Mouse (Mus musculus): Measurements from ENCODE around the gene Gm45261.

Gm45261 gene

DNA sequence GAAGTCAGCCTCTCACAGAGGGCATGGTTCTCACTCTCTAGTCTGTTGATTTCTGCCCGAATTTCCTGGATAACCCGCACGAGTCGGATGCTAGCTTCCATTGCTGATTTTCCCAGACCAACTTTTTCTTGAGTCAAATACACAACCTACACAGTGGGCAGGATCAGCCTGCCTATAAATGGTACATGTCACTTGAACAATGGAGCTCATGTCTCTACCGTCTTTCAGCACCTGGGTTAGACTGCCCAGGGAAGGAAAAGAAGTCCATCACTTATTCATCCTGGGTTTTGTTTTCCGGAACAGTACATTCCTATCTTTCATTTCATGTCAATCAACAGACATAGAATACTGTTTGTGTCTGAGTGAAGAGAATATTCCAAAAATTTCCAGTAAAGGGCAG is at the start of gene Gm45261:
Gene Gm45261, minus strand, starts transcription at position 101 of the 400 bp plus-strand sequence.
- no peak for DNase-seq (ENCODE audit: low spot score)

DNA sequence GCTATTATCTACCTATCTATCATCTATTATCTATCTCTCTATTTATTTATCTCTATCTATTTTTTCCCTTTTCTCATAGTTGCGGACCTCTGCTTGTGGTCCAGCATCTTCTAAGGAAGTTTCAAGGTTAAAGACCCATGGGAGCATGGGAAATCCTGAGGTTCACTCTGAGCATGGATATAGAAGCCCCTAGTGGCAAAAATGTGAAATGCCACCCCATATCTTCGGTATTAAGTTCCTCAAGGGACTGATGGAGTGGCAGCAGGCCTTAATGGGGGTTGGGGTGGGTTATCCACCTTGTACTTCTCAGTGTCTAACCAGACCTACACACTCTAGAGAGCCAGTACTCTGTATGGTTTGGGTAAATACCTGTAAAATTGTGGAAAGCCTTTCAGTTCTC is 43.5 kb upstream of the Gm45261 start:
- peak; percentile 38 for DNase-seq (ENCODE audit: low spot score)

DNA sequence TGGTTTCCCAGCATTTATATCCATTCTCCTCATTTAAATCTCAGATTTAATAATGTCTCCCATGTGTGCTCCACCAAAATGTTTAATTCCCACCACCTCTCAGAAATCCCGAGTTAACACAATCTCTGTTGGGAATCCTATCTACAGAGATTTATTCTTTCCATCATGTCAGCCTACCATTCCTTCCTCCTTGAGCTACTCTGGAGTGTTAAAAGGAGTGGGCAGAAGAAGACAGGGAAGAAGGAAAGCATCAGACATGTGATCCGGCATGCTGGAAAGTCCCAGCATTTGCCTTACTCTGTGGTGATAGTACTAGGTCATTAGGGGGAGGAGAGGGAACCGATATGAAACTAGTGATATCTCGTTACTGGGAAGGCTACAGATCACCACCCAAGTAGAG is 42.8 kb upstream of the Gm45261 start:
- DNase-seq (ENCODE audit: low spot score): no peak

DNA sequence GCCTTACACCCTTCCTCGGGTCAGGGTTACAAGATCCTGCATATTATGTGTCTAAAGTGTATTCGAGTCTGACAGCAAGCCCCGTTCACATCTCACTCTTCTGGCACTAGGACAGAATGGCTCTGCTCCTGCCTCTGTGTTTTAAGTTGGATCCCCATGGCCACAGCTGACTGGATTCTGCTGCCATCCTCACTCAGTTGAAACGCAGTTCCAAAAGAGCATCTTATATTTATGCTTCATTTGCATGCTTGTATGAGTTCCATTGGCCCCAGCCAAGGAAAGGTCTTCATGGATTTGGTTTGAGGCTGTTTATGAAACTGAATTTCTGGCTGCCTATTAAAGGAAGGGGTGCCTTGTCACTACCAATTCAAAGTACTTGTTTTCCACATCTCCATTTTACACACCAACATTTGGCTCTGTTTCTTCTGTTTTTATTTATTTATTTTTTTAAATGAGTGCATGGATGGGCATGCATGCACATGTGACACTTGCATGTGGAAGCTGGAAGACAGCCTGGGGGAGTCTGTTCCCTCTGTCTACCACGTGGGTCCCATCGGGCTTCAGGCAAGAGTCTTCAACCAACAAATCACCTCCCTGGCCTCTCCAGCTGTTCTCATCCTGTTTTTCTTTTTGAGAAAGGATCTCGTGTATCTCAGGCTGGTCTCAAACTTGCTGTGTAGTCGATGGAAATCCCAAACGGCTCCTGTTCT is 41.4 kb upstream of the Gm45261 start:
- DNase-seq (ENCODE audit: low spot score): no peak

DNA sequence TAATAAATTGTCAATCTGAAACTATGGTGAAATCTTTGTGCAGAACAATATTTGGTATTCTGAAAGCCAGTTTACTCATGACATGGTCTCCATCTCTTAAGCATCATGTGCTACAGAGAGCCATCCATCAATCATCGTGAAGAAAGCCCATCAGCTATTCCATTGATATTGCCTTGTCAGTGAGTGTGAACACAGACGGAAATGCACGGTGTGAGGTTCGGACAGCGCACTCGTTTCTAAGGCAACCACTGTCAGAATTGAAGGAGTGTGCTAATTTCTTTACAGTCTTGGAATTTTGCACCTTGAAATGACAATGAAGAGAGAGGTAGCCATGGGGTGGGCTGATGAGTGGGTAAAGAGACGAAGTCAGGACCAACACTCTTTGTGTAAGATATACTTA is 38.0 kb upstream of the Gm45261 start:
- no peak for DNase-seq (ENCODE audit: low spot score)

DNA sequence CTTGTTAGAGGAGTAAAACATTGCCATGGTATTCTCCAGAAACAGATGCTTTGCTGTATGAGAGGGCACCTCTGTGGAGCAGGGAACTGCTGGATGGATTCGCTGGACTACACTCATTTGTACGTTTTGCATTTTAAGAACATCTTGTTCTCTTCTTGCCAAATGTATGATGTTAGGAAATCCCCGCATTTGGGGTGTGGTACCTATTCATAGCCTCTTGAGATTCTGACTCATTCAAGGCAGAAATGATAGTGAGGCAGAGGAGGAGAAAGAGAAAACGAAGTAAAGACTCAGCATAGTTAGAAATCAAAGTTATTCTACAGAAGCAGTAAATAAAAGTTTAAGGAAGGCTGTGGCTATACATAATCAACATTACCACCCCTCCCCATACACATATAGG is 35.1 kb upstream of the Gm45261 start:
- no peak for DNase-seq (ENCODE audit: low spot score)

DNA sequence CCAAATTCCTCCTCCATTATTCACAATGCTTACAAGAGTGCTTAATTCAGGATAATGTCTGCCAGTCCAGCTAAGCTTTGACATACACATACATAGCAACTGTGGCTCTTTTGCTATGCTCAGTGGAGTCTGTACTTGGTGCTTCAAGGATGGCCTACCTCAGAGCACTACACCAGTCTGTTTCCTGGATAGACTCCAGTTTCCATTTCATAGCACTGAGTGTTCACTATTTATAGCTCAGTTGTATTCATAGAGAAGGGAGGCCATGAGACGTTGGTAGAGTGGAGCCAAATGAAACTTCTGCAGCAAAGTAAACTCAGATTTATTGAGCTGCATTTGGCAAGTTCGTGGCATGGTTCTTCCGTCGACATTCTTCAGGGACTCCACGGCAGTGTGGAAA is 22.2 kb upstream of the Gm45261 start:
- no peak for DNase-seq (ENCODE audit: low spot score)

DNA sequence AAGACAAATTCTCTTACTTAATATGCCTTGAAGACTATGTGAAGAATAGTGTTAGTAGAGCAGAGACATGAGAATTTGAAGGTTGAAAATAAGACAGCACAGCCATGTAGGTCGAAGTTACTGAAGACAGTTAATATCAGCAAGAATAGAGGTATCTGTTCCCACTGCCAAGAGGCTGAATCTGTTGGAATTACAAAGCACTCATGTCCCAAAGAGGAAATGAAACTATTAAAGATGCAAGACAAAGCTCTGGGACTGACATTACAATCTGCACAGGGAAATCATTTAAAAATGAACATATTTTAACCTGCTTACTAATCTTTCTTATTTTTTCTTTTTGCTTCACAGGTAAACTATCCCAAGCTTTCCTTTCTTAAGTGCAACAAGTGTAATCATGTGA is 13.7 kb upstream of the Gm45261 start:
- no peak for DNase-seq (ENCODE audit: low spot score)

DNA sequence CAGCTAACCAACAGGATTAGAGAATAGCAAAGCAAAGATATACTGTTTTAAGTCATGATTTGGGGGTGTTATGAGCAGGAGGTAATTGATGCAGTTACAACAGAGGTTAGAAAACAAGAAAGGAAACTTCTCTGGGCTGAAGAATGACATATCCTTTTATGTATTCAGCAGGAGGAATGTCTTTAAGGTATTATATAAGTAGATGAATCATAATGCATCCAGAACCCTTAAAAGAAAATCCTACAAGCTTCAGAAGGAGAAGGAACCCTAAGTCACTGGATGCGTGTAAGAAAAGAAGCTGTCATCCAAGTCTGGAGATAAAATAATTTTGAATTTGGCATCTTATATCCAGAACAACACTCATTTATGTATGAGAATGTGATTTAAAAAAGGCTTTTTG is 11.1 kb upstream of the Gm45261 start:
- no peak for DNase-seq (ENCODE audit: low spot score)

DNA sequence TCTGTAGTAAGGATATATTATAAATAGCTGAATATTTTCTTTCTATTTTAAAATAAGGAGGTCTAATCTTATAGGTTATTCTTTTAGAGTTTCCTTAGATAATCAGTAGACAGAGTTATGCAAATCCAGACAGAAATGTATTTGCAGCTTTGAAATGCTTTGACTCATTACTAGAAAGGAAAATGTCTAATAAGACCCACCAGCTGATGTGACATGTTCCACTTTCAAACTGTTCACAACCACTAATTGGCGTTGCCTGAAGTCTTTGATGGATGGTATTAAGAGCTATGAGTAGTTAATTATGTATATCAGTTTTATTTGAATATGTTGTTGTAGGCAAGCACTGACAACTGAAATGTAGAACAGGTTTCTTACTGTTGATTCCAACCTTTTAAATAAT is 1.3 kb downstream of the Gm45261 start:
- DNase-seq (ENCODE audit: low spot score): no peak

DNA sequence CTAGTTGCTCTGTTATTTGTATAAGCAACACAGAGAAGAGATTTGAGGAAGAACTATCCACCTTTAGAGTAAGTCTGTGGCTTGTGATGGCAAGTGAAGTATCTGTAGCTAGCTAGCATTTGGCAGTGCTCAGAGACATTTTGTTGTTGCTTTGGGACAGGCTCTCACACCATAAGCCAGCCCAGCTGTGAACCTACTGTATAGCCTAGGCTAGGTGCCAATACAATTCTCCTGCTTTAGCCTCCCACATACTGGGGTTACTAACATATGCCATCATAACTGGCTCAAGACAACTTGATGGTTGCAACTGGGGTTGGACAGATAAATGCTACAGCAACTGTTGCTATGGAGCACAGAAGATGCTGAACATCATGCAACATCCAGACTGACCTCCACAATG is 1.8 kb downstream of the Gm45261 start:
- no peak for DNase-seq (ENCODE audit: low spot score)

DNA sequence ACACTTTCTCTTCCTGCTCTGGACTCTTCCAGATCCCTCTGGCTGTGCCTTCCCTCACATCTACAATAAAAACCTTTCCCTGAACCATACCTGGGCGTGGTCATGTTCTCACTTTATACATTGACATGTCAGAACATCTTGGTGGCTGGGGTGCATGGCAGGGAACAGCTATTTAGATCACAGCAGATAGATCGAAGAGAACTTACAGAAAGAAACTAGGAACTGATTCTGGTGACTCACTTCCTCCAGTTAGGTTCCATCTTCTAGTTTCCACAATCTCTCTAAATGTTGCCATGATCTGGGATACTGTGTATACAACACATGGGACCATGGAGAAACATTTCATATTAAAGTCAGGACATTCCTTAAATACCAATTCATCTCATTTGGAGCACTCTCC is 7.3 kb downstream of the Gm45261 start:
- no peak for DNase-seq (ENCODE audit: low spot score)

DNA sequence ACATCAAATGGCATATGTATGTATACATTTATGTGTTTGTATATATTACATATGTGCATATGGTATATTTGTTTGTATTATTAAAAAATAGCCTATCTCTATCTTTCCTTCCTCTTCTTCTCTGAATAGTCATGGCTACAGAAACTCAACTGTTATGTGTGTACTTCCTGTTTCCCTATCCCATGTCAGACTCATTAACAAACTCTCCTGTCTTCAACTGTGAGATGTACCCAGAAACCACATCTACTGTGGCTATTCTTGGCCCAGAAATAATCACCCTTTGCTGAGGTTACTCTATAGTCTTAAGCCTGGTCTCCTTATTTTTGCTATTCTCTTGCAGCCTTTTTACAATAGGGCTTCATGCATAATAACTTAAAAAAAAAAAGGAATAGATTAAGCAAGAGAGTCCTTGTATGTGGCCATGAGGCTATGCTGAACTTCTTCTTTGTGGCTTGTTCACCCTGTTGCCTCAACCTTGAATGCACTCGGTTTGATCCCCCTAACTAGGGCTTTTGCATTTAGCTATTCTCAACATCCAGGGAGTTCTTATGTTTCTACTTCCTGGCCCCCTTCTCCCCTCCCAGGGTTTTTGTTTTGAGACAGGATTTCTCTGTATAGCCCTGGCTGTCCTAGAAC is 9.2 kb downstream of the Gm45261 start:
- no peak for DNase-seq (ENCODE audit: low spot score)

DNA sequence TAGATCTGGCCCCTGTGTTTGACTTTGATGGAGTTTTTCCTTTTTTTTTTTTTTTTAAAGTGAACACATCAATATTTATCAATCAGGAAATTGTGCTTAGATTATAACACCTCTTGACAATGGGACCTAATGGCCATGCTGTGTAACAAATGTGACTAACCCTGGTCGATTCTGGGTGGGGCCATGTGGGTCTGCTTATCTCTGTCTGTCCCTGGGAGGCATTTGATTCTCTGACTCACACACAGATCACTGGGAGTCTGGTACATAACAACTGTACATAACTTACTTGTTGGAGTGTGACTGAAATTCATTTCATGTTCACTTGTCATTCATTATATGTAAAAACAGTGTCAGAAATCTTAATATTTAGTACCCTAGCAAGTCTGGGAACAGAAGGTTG is 13.7 kb downstream of the Gm45261 start:
- DNase-seq (ENCODE audit: low spot score): no peak

DNA sequence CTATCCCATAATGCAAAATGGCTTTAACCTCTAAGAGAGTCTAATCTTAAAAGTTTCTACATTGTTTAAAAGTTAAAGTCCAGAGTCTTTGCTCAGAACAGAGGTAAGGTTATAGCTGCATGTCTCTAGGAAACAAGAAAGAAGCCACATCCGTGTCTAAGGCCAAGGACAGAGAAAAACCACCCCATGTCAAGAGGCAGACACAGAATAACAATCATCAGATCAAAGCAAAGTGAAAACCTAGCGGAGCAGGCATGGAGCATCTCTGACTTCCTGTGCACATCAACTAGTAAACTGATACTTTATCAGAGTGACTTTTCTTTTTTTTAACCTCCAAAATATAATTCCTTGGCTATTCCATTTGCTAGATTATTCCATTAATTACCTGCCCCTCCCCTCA is 20.3 kb downstream of the Gm45261 start:
- no peak for DNase-seq (ENCODE audit: low spot score)

DNA sequence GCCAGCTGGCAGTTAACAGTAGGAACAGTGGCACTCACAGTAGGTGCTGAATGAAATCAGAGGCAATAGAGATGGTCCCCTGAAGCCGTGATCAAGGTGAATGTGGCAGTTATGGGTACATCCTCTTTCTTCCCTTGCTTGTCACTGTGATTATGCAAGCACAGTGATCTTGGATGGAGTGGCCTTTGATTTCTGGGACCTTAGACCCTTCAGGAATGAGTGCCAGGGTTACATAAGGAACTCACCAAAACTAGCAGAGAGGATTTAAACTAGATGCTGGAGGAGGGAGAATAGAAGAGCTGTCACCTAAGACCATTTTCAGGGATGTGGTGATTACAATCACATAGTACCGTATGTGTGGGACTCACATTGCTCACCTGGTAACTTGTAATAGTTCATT is 22.7 kb downstream of the Gm45261 start:
- DNase-seq (ENCODE audit: low spot score): no peak

DNA sequence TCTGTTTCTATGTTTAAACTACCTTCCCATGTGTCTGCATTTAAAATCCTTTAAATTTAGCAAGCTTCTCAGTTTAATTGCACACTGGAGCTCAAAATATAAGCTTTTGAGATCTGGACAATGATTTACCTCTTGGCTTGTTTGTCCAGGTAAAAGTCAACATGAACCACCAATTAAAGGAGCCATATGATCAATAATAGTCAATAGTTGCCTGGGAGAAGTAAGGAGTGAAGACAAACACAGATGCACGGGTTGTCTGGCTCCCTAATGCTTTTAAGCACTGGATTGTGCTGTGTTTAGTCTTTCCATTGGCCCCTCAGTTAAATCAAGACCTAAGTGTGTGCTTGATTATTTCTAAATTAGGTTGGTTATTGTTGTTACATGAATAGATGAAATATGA is 33.3 kb downstream of the Gm45261 start:
- DNase-seq (ENCODE audit: low spot score): no peak

DNA sequence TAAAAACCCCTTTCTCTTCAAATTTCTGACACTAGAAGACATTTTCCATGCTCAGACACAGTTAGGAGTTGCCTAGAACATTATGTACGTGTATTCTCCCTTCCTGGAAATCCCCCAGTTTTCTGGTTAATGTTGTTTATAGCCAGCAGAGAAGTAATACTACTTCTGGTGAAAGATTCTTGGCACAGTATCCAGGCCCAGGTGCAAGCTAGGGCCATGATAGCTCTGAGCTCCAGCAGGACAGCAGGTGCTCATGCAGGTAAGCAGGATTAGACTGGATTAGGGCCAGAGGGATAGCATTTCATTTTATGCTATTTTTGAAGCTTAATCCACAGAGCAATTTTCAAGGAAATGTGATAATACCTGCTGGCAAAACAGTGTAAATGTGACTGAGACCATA is 33.8 kb downstream of the Gm45261 start:
- no peak for DNase-seq (ENCODE audit: low spot score)

DNA sequence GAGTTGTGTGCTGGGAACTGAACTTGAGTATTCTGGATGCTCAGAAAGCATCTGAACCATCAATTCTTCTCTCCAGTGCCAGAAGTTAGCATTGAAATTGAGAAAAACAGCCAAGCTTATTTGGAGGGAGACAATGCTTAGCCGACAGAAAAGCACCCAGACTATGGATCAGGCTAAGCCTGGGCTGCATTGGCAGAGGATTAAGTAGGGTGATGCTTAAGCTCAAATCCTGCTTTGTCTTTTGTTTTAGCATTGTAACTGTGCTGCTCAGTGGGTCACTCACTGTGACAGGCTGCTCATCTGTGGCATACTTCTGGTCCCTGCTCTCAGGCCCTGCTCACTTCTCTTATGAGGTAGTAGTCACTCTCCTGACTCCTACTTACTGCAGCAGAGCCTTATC is 36.6 kb downstream of the Gm45261 start:
- no peak for DNase-seq (ENCODE audit: low spot score)

DNA sequence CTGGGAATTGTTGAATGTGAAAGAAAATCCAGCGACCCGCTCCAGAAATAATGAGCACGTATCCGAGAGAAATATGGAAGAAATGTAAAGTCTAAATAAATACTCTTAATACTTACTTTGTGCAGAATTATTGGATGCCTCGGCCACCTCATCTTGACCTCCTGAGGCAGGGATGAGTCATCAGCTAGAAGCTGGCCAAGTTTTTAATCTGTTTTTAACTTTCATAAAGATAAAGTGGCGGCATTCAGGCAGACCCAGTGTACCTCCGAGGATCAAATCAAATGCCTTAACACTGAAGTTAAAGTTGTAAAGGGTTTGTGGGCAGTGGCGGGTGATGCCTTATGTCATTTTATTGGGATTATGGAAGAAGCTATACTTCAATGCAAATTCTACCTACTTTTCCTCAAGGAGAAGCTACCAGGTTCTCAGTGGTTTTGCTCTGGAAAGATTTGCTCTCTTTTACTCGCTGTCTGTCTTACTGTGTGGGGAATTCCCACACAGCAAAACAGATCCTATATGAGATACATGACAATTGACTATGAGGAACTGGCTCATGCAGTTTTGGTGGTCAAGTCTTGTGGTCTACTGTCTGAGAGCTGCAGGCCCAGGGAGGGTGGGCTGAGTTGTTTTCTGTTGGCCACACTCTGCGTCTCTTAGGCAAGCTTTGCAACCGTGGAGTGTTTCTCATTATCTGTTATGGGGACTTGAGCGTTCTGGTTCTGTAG is 42.8 kb downstream of the Gm45261 start:
- DNase-seq (ENCODE audit: low spot score): no peak

DNA sequence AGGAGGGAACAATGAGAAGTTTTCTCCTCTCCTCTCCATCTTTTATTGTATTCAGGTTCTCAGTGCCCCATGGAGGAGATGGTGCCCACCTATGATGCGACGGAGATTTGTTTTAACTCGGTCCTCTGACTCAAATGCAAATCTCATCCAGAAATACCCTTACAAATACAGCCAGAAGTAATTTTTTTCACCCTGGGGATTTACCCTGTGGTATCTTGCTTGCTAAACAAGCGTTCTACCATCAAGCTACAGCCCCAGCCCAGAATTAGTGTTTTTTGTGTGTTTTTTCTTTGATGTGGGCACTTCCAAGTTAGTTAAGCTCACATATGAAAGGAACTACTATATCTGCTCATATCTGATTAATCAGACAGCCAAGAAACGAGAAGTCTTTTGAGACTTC is 44.9 kb downstream of the Gm45261 start:
- no peak for DNase-seq (ENCODE audit: low spot score)

DNA sequence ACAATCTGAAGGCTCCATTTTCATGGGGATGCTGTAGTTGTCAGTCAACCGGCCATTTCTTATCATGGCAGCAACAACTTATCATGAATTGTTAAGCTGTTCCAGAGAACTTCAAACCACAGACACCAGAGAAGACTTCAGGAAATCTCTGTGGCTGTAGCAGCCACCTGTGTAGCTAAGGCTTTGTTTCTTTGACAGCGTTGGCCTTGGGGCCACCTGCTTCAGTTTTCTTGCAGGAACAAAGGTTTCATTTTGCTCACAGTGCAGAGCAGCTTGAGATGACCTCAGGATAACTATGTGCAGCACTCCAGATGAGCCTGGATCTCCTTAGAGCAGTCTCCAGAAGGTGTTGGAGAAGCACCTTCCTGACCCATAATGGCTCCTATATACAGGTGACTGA is 48.7 kb downstream of the Gm45261 start:
- no peak for DNase-seq (ENCODE audit: low spot score)

DNA sequence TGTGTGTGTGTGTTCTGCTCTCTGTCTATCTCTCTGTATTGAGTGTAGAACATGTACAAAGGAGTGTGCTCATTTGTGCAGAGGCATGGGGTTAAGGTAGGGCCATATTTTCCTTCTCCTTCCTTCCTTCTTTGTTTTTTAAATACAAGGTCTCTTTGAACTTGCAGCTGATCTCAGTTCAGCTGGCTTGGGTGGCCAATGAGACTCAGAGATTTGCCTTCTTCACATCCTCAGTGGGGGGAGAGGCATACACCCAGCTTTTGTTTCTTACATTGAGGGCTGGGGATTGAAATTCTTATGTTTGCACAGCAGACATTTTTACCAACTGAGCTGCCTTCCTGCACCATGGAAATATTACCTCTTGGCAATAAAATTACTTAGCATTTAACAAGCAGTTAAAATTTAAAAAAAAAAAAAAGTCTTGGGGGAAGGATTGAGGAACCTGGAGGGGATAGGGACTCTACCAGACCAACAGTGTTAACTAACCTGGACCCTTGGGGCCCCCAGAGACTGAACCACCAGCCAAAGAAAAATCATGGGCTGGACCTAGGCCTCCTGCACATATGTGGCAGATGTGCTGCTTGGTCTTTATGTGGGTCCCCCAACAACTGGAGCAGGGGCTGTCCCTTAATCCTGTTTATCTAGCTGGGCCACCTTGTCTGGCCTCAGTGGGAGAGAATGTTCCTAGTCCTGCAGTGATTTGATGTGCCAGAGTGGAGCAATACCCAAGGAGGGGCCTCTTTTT is 50.8 kb downstream of the Gm45261 start:
- no peak for DNase-seq (ENCODE audit: low spot score)
